Mouse (Mus musculus) lung, embryonic 16.5 days (tissue): ENCODE data around the gene Arf6. TPM values are rescaled to one million over a fixed set of nuclear protein-coding genes. Genes with fewer than 3 reads are reported as not detected.
A peak's percentile ranks its signal among the peaks of the same experiment; 100 is the strongest.

ENCODE experiments used
- ATAC-seq: fragments of 200-750 bp; cut with Nextera tagmentation; 2 replicates; pipeline ENCODE4 v1.8.0; 2017; ENCODE audit warnings: low read depth, mild to moderate bottlenecking, moderate library complexity
- H3K27ac ChIP-seq: fragments of 300-500 bp; sonication (generic); 2 replicates; pipeline ENCODE4 v1.5.1; 2014; ENCODE audit warnings: mild to moderate bottlenecking, control low read depth, low read length
- H3K27me3 ChIP-seq: fragments of 300-500 bp; sonication (generic); 2 replicates; pipeline ENCODE4 v1.6.1; 2014; ENCODE audit warnings: low read depth, low read length, mixed read lengths; ENCODE audit not compliant: control insufficient read depth, insufficient read depth
- H3K36me3 ChIP-seq: fragments of 300-500 bp; sonication (generic); 2 replicates; pipeline ENCODE4 v1.6.1; 2014; ENCODE audit warnings: low read length; ENCODE audit not compliant: control insufficient read depth, insufficient read depth
- H3K4me1 ChIP-seq: fragments of 300-500 bp; sonication (generic); replicated peaks from 2 replicates; pipeline ENCODE4 v1.6.1; 2014; ENCODE audit warnings: low read length, mixed read lengths; ENCODE audit not compliant: control insufficient read depth, insufficient read depth
- H3K4me2 ChIP-seq: fragments of 300-500 bp; sonication (generic); 2 replicates; pipeline ENCODE4 v1.6.1; 2014; ENCODE audit warnings: low read depth, low read length, control low read depth
- H3K4me3 ChIP-seq: fragments of 300-500 bp; sonication (generic); 2 replicates; pipeline ENCODE4 v1.5.1; 2014; ENCODE audit warnings: mild to moderate bottlenecking, low read length, control low read depth
- H3K9ac ChIP-seq: fragments of 300-500 bp; sonication (generic); 2 replicates; pipeline ENCODE4 v1.6.1; 2014; ENCODE audit warnings: low read length, control low read depth
- H3K9me3 ChIP-seq: fragments of 300-500 bp; sonication (generic); 2 replicates; pipeline ENCODE4 v1.6.1; 2016; ENCODE audit warnings: low read length; ENCODE audit not compliant: control insufficient read depth
- WGBS: fragments of 180-500 bp; shearing (Covaris S2); extraction: QIAGEN DNeasy Blood & Tissue Kit; methylation state at CpG from one replicate; pipeline ENCODE4 v1.1.7; 2014; 5-methylcytosine and 5-hydroxymethylcytosine counted together
- polyA plus RNA-seq: library from polyadenylated mRNA; unstranded; fragments of >200 nt; fragmentation: Nextera tagmentation; extraction: Ambion mirVana; gene quantifications from 2 replicates; pipeline ENCODE4 v1.2.1, GENCODE M21; 2015

Arf6 gene
- polyA plus RNA-seq, 1 experiment from 2014 or later: 41.8 TPM

DNA sequence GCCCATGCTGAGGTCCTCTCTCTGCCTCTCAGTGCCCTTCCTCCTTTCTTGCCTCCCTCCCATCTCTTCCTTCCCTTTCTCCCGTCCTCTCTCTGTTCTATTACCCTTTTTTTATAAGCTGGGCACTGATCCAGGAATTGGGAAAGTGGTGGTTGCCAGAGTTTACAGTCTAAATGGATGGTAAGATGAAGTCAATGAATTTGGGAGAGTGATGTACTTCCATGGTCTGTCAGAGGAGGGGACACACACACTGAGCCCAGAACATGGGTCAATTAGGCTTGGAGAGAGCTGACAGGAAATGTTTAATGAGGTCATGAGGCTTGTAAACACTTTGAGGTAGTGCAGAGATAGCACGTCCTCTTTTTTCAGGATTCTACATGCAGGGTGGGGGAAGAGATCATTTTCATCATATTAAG, 28.9 kb downstream of the Arf6 start:
- 5% methylated on average over 2 of the region's 2 CpGs for WGBS
- no peaks in the 10 kb centered on the region for H3K9me3 ChIP-seq
- no peaks in the 10 kb centered on the region for H3K36me3 ChIP-seq
- no peak overlapping the region for H3K4me3 ChIP-seq
- peaks cover 5% of the 10 kb centered on the region; the same call in 1 of the 2 replicates for H3K4me1 ChIP-seq
- no peak overlapping the region for H3K9ac ChIP-seq
- H3K27me3 ChIP-seq: no peaks in the 10 kb centered on the region
- H3K27ac ChIP-seq: no peak overlapping the region
- H3K4me2 ChIP-seq: no peak overlapping the region
- ATAC-seq: peak; percentile 43; the same call in 1 of the 2 replicates

DNA sequence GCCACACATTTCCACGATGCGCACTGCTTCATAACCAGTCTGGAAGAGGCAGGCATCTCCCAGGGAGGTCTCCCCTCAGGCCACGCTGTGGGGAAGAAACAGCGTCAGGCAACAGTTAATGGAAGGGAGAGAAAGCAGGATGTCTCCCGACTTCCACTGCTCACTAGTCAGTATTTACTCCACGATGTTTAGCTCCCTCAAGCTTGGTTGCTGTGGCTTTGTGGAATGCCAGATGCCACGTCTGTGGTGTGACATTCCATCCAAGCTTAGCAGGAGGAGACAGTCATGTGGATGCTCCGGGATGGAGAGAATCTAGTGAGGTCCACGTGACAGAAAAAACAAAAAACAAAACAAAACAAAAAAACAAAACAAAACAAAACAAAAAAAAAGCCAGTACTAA, 30.1 kb downstream of the Arf6 start:
- H3K27me3 ChIP-seq: no peaks in the 10 kb centered on the region
- peaks cover 5% of the 10 kb centered on the region; the same call in 1 of the 2 replicates for H3K4me1 ChIP-seq
- H3K9me3 ChIP-seq: no peaks in the 10 kb centered on the region
- no peak overlapping the region for H3K9ac ChIP-seq
- ATAC-seq: no peak
- H3K4me2 ChIP-seq: no peak overlapping the region
- no peak overlapping the region for H3K4me3 ChIP-seq
- no peaks in the 10 kb centered on the region for H3K36me3 ChIP-seq
- H3K27ac ChIP-seq: no peak overlapping the region
- WGBS: 47% methylated on average over 9 of the region's 9 CpGs

DNA sequence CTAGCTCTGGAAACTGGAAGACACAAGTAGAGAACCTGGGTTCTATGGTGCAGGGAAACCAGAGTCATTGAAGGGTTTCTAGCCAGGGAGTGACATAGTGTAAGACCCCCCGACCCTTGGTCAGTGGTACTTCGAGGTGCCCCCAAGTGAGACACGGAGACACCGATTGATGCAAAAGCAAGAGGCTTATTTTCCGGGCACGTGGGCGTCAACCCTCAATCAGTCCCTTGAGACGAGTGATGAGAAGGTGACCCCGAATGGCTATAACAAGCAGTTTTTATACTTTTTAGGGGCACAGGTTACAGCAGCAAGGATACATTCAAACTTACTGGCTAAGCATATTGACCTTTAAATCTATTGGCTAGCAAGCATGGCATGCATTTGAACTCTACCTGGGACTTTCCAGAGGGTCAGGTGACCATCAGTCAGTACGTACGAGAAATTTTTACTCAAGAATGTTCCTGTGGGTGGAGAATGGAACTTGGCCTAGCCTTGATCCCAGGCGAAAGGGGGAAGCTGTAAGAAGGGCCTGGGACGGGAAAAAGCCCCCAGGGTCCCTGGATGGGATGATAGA, 30.7 kb downstream of the Arf6 start:
- Histone ChIP-seq H3K36me3 (no peaks in the 10 kb centered on the region), H3K27ac (no peak overlapping the region), H3K27me3 (no peaks in the 10 kb centered on the region), H3K9ac (no peak overlapping the region), H3K4me1 (peaks cover 5% of the 10 kb centered on the region; the same call in 1 of the 2 replicates), H3K9me3 (no peaks in the 10 kb centered on the region), H3K4me3 (no peak overlapping the region), H3K4me2 (no peak overlapping the region)
- no peak for ATAC-seq
- 84% methylated on average over 13 of the region's 13 CpGs for WGBS

DNA sequence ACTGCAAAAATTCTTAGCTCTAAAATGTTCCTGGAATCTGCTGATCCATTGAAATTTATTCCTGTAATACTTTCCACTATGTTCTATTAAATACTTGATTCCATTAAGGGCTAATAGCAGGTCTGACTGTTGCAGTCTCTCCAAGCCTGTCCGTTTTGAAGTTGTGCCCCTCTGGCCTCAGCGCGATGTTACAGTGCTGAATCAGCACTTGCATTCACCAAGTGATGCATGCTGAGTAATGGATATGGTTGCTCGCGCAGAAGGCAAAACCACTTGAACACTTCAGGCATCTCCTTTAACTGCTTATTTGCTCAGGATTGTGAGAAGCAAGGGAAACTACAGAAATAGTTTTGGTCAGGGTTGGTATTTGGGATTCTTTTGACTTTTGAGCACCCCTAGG, 38.8 kb downstream of the Arf6 start:
- WGBS: 58% methylated on average over 5 of the region's 5 CpGs
- no peak for ATAC-seq
- Histone ChIP-seq H3K9ac (no peak overlapping the region), H3K36me3 (no peaks in the 10 kb centered on the region), H3K27ac (no peak overlapping the region), H3K9me3 (no peaks in the 10 kb centered on the region), H3K27me3 (no peaks in the 10 kb centered on the region), H3K4me3 (no peak overlapping the region), H3K4me2 (no peak overlapping the region), H3K4me1 (0 out of 2 replicates have a peak, but pooled peaks cover 5% of the 10 kb centered on the region)

DNA sequence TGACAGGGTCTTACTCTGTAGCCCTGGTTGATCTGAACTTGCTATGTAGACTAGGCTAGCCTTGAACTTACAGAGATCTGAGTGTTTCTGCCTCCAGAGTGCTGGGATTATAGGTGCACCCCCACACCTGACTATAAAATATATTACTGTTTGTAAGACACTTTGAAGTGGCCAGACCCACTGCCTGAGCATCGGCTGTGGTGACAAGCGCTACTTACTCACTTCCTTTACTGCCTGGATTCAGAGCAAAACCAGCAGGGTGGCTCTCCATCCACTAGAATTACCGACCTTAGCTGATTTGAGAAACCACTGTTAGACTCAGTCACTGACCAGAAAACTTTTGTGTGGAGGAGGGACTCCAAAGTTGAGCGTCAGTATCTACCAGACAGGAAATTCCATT, 40.0 kb downstream of the Arf6 start:
- WGBS: 35% methylated on average over 4 of the region's 4 CpGs
- no peaks in the 10 kb centered on the region for H3K9me3 ChIP-seq
- no peak overlapping the region for H3K27ac ChIP-seq
- H3K9ac ChIP-seq: no peak overlapping the region
- H3K4me3 ChIP-seq: no peak overlapping the region
- no peak overlapping the region for H3K4me2 ChIP-seq
- no peak for ATAC-seq
- no peaks in the 10 kb centered on the region for H3K36me3 ChIP-seq
- 0 out of 2 replicates have a peak, but pooled peaks cover 5% of the 10 kb centered on the region for H3K4me1 ChIP-seq
- no peaks in the 10 kb centered on the region for H3K27me3 ChIP-seq

DNA sequence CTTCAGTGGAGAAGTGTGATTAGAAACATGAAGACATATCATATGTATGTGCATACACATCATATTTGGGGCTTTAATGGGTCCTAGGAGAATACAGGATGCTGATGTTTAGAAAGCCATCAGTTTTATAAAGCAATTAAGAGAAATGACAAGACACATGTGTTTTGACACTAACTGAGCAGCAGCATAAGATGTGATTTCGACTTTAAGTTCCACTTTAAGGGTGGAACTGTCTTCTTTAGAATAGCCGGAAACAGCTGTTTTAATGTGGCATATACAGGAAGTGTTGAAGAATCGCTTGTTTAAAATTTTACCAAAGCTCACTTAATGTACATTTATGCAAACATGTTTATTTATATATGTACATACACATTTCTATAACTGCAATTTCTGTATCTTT, 41.4 kb downstream of the Arf6 start:
- H3K4me2 ChIP-seq: no peak overlapping the region
- no peak overlapping the region for H3K4me3 ChIP-seq
- peak overlapping the region; percentile 33 for H3K27ac ChIP-seq
- WGBS: 39% methylated on average over 3 of the region's 3 CpGs
- H3K4me1 ChIP-seq: 0 out of 2 replicates have a peak, but pooled peaks cover 5% of the 10 kb centered on the region
- no peaks in the 10 kb centered on the region for H3K27me3 ChIP-seq
- no peak for ATAC-seq
- no peak overlapping the region for H3K9ac ChIP-seq
- H3K9me3 ChIP-seq: no peaks in the 10 kb centered on the region
- no peaks in the 10 kb centered on the region for H3K36me3 ChIP-seq

DNA sequence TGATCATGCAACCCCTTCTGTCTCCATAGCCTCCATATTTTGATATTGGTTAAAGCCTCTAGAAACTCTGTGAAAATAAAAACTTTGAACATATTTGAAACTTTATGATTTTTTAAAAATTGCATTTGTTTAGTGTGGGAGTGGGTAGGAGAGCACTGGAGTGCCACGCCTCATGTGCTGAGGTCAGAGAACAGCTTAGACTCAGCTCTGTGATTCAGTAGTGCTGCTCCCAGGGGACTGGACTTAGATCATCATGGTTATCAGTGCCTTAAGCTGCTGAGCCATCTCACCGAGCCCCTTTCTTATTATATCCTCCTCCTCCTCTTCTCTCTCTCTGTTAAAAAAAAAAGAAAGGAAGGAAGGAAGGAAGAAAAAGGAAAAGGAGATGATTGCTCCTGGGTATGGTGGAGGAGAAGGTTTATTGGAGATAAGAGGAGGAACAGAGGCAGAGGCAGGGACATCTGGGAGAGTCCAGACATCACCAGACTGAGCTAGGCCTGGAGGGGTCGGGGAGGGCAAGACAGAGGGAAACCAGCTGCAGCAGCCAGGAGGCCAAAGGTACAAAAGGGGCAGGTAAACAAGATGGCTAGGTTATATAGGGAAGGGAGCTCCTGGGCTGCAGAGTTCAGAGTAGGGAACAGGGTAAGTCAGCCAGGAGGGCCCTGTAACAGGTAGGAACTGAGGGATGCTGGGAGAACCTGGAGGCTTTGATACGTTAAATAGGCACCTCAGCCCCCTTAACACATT, 43.0 kb downstream of the Arf6 start:
- no peak overlapping the region for H3K9ac ChIP-seq
- H3K4me2 ChIP-seq: no peak overlapping the region
- peaks cover 8% of the 10 kb centered on the region for H3K4me1 ChIP-seq
- H3K4me3 ChIP-seq: no peak overlapping the region
- ATAC-seq: no peak
- no peaks in the 10 kb centered on the region for H3K27me3 ChIP-seq
- no peaks in the 10 kb centered on the region for H3K36me3 ChIP-seq
- no peaks in the 10 kb centered on the region for H3K9me3 ChIP-seq
- WGBS: 74% methylated on average over 4 of the region's 4 CpGs
- H3K27ac ChIP-seq: no peak overlapping the region

DNA sequence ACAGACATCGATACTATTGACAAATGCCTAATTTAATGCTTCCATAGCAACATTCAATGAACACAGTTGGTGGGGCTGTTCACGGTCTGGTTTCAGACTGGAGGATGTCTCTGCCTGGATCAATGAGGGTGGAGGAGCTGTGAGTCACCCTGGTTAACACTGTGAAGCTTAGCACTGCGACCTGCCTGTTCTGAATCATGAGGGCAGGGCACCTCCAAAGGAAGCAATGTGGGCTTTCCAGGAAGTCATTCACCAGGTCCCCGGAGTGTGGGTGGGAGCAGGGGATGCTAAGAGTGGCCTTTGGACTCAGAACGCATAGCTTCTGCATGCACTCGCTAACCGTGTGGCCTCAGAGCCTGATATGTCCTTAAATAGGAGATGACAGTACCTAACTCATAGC, 44.8 kb downstream of the Arf6 start:
- Histone ChIP-seq H3K27ac (no peak overlapping the region), H3K4me2 (no peak overlapping the region), H3K36me3 (no peaks in the 10 kb centered on the region), H3K27me3 (no peaks in the 10 kb centered on the region), H3K9ac (no peak overlapping the region), H3K4me3 (no peak overlapping the region), H3K4me1 (peaks cover 8% of the 10 kb centered on the region), H3K9me3 (no peaks in the 10 kb centered on the region)
- no peak for ATAC-seq
- 67% methylated on average over 7 of the region's 7 CpGs for WGBS

DNA sequence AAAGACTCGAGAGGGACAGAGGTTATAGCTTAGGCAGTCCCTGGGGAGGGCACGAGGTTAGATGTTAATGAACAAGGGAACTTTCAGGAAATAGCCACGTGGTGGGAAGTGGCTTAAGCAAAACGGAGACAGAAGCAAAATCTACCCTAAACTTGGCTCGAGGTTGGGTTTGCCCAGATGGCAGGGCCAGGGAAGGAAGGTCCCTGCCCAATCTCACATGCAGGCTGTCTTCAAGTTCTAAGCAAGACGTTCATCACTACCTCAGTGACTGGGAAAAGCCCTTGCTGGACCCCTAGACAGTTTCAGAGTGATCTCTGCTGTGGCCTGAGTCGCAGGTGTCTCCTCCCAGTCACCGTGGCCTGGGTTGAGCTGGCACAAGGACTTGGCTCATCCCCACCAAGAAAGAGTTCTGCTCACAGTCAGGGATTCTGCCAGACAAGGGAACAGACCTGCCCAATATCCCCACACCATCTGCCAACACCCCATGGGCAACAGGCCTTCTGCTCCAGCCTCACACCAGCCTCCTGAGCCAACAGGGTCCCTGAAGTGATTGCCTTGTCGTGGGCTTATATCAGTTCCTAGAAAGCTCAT, 45.8 kb downstream of the Arf6 start:
- H3K4me3 ChIP-seq: no peak overlapping the region
- H3K4me2 ChIP-seq: no peak overlapping the region
- H3K4me1 ChIP-seq: peaks cover 6% of the 10 kb centered on the region
- WGBS: 55% methylated on average over 9 of the region's 9 CpGs
- no peaks in the 10 kb centered on the region for H3K9me3 ChIP-seq
- ATAC-seq: no peak
- H3K36me3 ChIP-seq: no peaks in the 10 kb centered on the region
- no peaks in the 10 kb centered on the region for H3K27me3 ChIP-seq
- no peak overlapping the region for H3K27ac ChIP-seq
- H3K9ac ChIP-seq: no peak overlapping the region
